Mouse (Mus musculus) heart, postnatal 0 days (tissue): Measurements from ENCODE around the gene Megf8.

Experiments
- CTCF ChIP-seq: IDR thresholded peaks from 2 replicates; pipeline ENCODE4 v1.5.1; 2016; ENCODE audit warnings: antibody characterized with exemption, control low read depth, low read depth
- EP300 ChIP-seq: IDR thresholded peaks from 2 replicates; pipeline ENCODE4 v1.6.1; 2016; ENCODE audit warnings: antibody characterized with exemption, low read depth

- TF ChIP-seq EP300 (no peak), CTCF (no peak)
Measured at GRCm38 (mm10) chr7:25268588-25268987, 48.4 kb upstream of the Megf8 start.
